In genomic region chr7:78868731-78869130, GRCm38 (mm10) we compare ENCODE assay signal across 20 mouse cellular contexts. TPM values are rescaled to one million over a fixed set of nuclear protein-coding genes. Genes with fewer than 3 reads are reported as not detected.
DNase-seq lines count a peak whose midpoint lies in the region; ATAC-seq and TF ChIP-seq lines count a peak whose summit lies in the region.
"Had no signal": no experiment of that assay in that cellular context is flagged by ENCODE, and none has a peak within 500 bp of the region (broad histone marks: within the 10 kb centered on the region; RNA-seq: fewer than 3 reads in every experiment).

No protein-coding gene starts in this region.

- H3K9me3 ChIP-seq in heart, embryonic 16.5 days (replicated peaks; ENCODE audit: control insufficient read depth, low read length): no peaks in the 10 kb centered on the region
- H3K9me3 ChIP-seq: embryonic facial prominence, embryonic 12.5 days; hindbrain, embryonic 10.5 days; intestine, embryonic 15.5 days had no signal

- H3K9ac ChIP-seq in heart, embryonic 16.5 days (ENCODE audit: low read length): no peak overlapping the region
- H3K9ac ChIP-seq: embryonic facial prominence, embryonic 12.5 days; hindbrain, embryonic 14.5 days; intestine, embryonic 15.5 days had no signal

- H3K27ac ChIP-seq in heart, embryonic 16.5 days (ENCODE audit: low read length): no peak overlapping the region
- no peak overlapping the region for H3K27ac ChIP-seq in thymus, adult 2 months (ENCODE audit: control insufficient read depth, insufficient read depth, low read length)
- H3K27ac ChIP-seq: embryonic facial prominence, embryonic 12.5 days; gastrocnemius, adult 2 months; hindbrain, embryonic 10.5 days; hindbrain, embryonic 14.5 days; intestine, embryonic 15.5 days had no signal

- DNase-seq in heart, postnatal 14 days: no peak
- peak; percentile 37 for DNase-seq in thymus, postnatal 0 days (ENCODE audit: low spot score)
- DNase-seq in thymus, adult 2 months: no peak
- peak; percentile 24 for DNase-seq in thymus, postnatal 25 days
- DNase-seq in gastrocnemius, adult 18-20 months (ENCODE audit: low spot score): no peak
- no peak for DNase-seq in left cerebral cortex, adult 8-10 months (ENCODE audit: low spot score in 2 of 2)
- DNase-seq: adrenal gland, adult 8-10 months; adrenal gland, postnatal 36 days; cerebellum, adult 8-10 months; cerebellum, postnatal 14 days; gastrocnemius, adult 2 months; gastrocnemius, postnatal 25 days had no signal

- H3K4me1 ChIP-seq in heart, embryonic 16.5 days (ENCODE audit: control insufficient read depth, insufficient read depth, low read length): no peaks in the 10 kb centered on the region
- H3K4me1 ChIP-seq in thymus, adult 2 months (replicated peaks; ENCODE audit: control insufficient read depth, insufficient read depth, low read length): peaks cover 39% of the 10 kb centered on the region
- H3K4me1 ChIP-seq: embryonic facial prominence, embryonic 12.5 days had no signal

- no peak overlapping the region for H3K4me3 ChIP-seq in heart, embryonic 16.5 days (ENCODE audit: low read length)
- no peak overlapping the region for H3K4me3 ChIP-seq in thymus, adult 2 months (ENCODE audit: control insufficient read depth, insufficient read depth, low read length)
- H3K4me3 ChIP-seq: embryonic facial prominence, embryonic 12.5 days; gastrocnemius, adult 2 months; hindbrain, embryonic 10.5 days; intestine, embryonic 15.5 days had no signal

- TF ChIP-seq CTCF in thymus, adult 2 months (IDR thresholded peaks at IDR 0.05; ENCODE audit: borderline replicate concordance, control insufficient read depth, extremely low read depth, insufficient read depth, low read length, poor library complexity): no peak

- no peaks in the 10 kb centered on the region for H3K36me3 ChIP-seq in heart, embryonic 16.5 days (ENCODE audit: control insufficient read depth, insufficient read depth)
- no peaks in the 10 kb centered on the region for H3K36me3 ChIP-seq in thymus, adult 2 months (ENCODE audit: control insufficient read depth, insufficient read depth, low read length)
- H3K36me3 ChIP-seq: embryonic facial prominence, embryonic 12.5 days; hindbrain, embryonic 10.5 days; intestine, embryonic 15.5 days had no signal

- intact Hi-C loops in heart, postnatal 14 days (cut with DNase I): no loop called here

- TF ChIP-seq POLR2A in thymus, adult 2 months (IDR thresholded peaks at IDR 0.05; ENCODE audit: control insufficient read depth, extremely low read depth, insufficient read depth, low read length, poor library complexity): no peak

- no peak overlapping the region for H3K4me2 ChIP-seq in heart, embryonic 16.5 days (ENCODE audit: low read depth, low read length)
- H3K4me2 ChIP-seq: embryonic facial prominence, embryonic 12.5 days; hindbrain, embryonic 14.5 days; intestine, embryonic 15.5 days had no signal

- 54% methylated on average over 5 of the region's 5 CpGs for WGBS in heart, embryonic 16.5 days
- WGBS in thymus, adult 2 months: 44% methylated on average over 5 of the region's 5 CpGs

- 0 out of 2 replicates have a peak, but pooled peaks have one; percentile 28 for ATAC-seq in heart, embryonic 16.5 days (replicated peaks; ENCODE audit: extremely low read depth, insufficient read depth, low FRiP score)
- ATAC-seq in CD4-positive, CD25-positive, alpha-beta regulatory T cell, adult 4 months: peak; percentile 60
- ATAC-seq: forebrain, embryonic 16.5 days; intestine, embryonic 15.5 days; Patski had no signal

- H3K27me3 ChIP-seq in heart, embryonic 16.5 days (ENCODE audit: control insufficient read depth, insufficient read depth, low read length): no peaks in the 10 kb centered on the region
- H3K27me3 ChIP-seq in thymus, adult 2 months (ENCODE audit: control insufficient read depth, insufficient read depth, low read length): no peaks in the 10 kb centered on the region
- H3K27me3 ChIP-seq: embryonic facial prominence, embryonic 12.5 days; intestine, embryonic 15.5 days had no signal

RNA-seq across cellular contexts. Expression of gene Det1, which starts 21.7 kb away (rescaled TPM):
- 13.5 and 14.2 TPM in 2 replicates for polyA plus RNA-seq in heart, embryonic 16.5 days (2015; fragmentation: Nextera tagmentation; extraction: Ambion mirVana)
- total RNA-seq in heart, postnatal 14 days (2021): 1 to 10 TPM; 8.6 to 9.9 TPM
- 21.4 and 22.5 TPM in 2 replicates for polyA plus RNA-seq in thymus, postnatal 0 days (2015; fragmentation: Nextera tagmentation; extraction: Ambion mirVana)
- 32.7 and 33.9 TPM in 2 replicates for polyA plus RNA-seq in thymus, adult 2 months (2012; rRNA removed)
- 10 to 100 TPM; 18.5 to 24.1 TPM for polyA plus RNA-seq in CD4-positive, CD25-positive, alpha-beta regulatory T cell, adult 4 months (2017; shearing (Covaris generic))
- total RNA-seq in gastrocnemius, adult 18-20 months (2021): 10 to 100 TPM; 21.9 to 22.3 TPM
- 1 to 10 TPM; 6.3 to 7.1 (median 6.4) TPM for total RNA-seq in left cerebral cortex, adult 8-10 months (2022)

RNA-seq across cellular contexts. Expression of gene Aen, which starts 26.9 kb away (rescaled TPM):
- polyA plus RNA-seq in heart, embryonic 16.5 days (2015; fragmentation: Nextera tagmentation; extraction: Ambion mirVana): 31.4 and 34.8 TPM in 2 replicates
- 10 to 100 TPM; 25.8 to 29.4 TPM for total RNA-seq in heart, postnatal 14 days (2021)
- polyA plus RNA-seq in thymus, postnatal 0 days (2015; fragmentation: Nextera tagmentation; extraction: Ambion mirVana): 45.4 and 45.7 TPM in 2 replicates
- 32.3 and 39.2 TPM in 2 replicates for polyA plus RNA-seq in thymus, adult 2 months (2012; rRNA removed)
- 10 to 100 TPM; 21.7 to 28.3 TPM for polyA plus RNA-seq in CD4-positive, CD25-positive, alpha-beta regulatory T cell, adult 4 months (2017; shearing (Covaris generic))
- total RNA-seq in gastrocnemius, adult 18-20 months (2021): 10 to 100 TPM; 51.1 to 52.9 TPM
- total RNA-seq in left cerebral cortex, adult 8-10 months (2022): 10 to 100 TPM; 20.1 to 24.7 (median 21.9) TPM

RNA-seq across cellular contexts. Expression of gene Isg20, which starts 44.5 kb away (rescaled TPM):
- polyA plus RNA-seq in heart, embryonic 16.5 days (2015; fragmentation: Nextera tagmentation; extraction: Ambion mirVana): 15.4 and 22.5 TPM in 2 replicates
- total RNA-seq in heart, postnatal 14 days (2021): 10 to 100 TPM; 21.5 to 23.6 TPM
- 136 and 152 TPM in 2 replicates for polyA plus RNA-seq in thymus, postnatal 0 days (2015; fragmentation: Nextera tagmentation; extraction: Ambion mirVana)
- 159 and 194 TPM in 2 replicates for polyA plus RNA-seq in thymus, adult 2 months (2012; rRNA removed)
- polyA plus RNA-seq in CD4-positive, CD25-positive, alpha-beta regulatory T cell, adult 4 months (2017; shearing (Covaris generic)): 100 to 1,000 TPM; 108 to 134 TPM
- total RNA-seq in gastrocnemius, adult 18-20 months (2021): 1 to 10 TPM; 1.3 to 1.9 TPM
- 1 to 10 TPM in 2 of 4 experiments, under 1 TPM in 1, not detected in 1; 0.57 to 1.5 (median 1.1) TPM for total RNA-seq in left cerebral cortex, adult 8-10 months (2022)

Comparison
In these comparisons a context has a peak if more than half of its experiments do, and no peak if none do; other contexts are left out.
1. DNase-seq: peak in thymus, postnatal 0 days (single experiment) and thymus, postnatal 25 days (single experiment); none in heart, postnatal 14 days (0 of 2), thymus, adult 2 months (single experiment), gastrocnemius, adult 18-20 months (single experiment) and left cerebral cortex, adult 8-10 months (0 of 2).